Mouse (Mus musculus) midbrain, postnatal 0 days (tissue): Measurements from ENCODE around the gene Gm47791. TPM values are rescaled to one million over a fixed set of nuclear protein-coding genes. Genes with fewer than 3 reads are reported as not detected.

ENCODE experiments used
- ATAC-seq: fragments of 200-750 bp; cut with Nextera tagmentation; 2 replicates; pipeline ENCODE4 v1.8.0; 2017; ENCODE audit warnings: moderate number of reproducible peaks, mild to moderate bottlenecking, moderate TSS enrichment, moderate library complexity; ENCODE audit not compliant: low FRiP score
- DNase-seq: peaks from one replicate; pipeline ENCODE4 v3.0.0-alpha.2; 2015; ENCODE audit warnings: low spot score
- H3K27ac ChIP-seq: fragments of 300-500 bp; sonication (generic); 2 replicates; pipeline ENCODE4 v1.5.1; 2014; ENCODE audit warnings: low read depth, mild to moderate bottlenecking, low read length, mixed read lengths
- H3K27me3 ChIP-seq: fragments of 300-500 bp; sonication (generic); 2 replicates; pipeline ENCODE4 v1.6.1; 2014; ENCODE audit warnings: low read length, control low read depth, mixed read lengths; ENCODE audit not compliant: insufficient read depth
- H3K36me3 ChIP-seq: fragments of 300-500 bp; sonication (generic); 2 replicates; pipeline ENCODE4 v1.6.1; 2014; ENCODE audit warnings: low read length, control low read depth, mixed read lengths; ENCODE audit not compliant: insufficient read depth
- H3K4me1 ChIP-seq: fragments of 300-500 bp; sonication (generic); 2 replicates; pipeline ENCODE4 v1.6.1; 2014; ENCODE audit warnings: mild to moderate bottlenecking, control low read depth, antibody characterized with exemption, low read length, mixed read lengths; ENCODE audit not compliant: insufficient read depth
- H3K4me2 ChIP-seq: fragments of 300-500 bp; sonication (generic); 2 replicates; pipeline ENCODE4 v1.6.1; 2014; ENCODE audit warnings: low read depth, mild to moderate bottlenecking, low read length, mixed read lengths; ENCODE audit not compliant: poor library complexity, severe bottlenecking
- H3K4me3 ChIP-seq: fragments of 300-500 bp; sonication (generic); 2 replicates; pipeline ENCODE4 v1.5.1; 2014; ENCODE audit warnings: low read depth, mild to moderate bottlenecking, low read length, moderate library complexity
- H3K9ac ChIP-seq: fragments of 300-500 bp; sonication (generic); replicated peaks from 2 replicates; pipeline ENCODE4 v1.6.1; 2014; ENCODE audit warnings: mild to moderate bottlenecking, low read length, moderate library complexity, mixed read lengths; ENCODE audit not compliant: poor library complexity, severe bottlenecking
- H3K9me3 ChIP-seq: fragments of 300-500 bp; sonication (generic); 2 replicates; pipeline ENCODE4 v1.6.1; 2016; ENCODE audit warnings: low read length, control low read depth
- CTCF ChIP-seq: IDR thresholded peaks from 2 replicates; pipeline ENCODE4 v1.5.1; 2016; ENCODE audit warnings: antibody characterized with exemption, mild to moderate bottlenecking
- WGBS: fragments of 180-500 bp; shearing (Covaris S2); extraction: QIAGEN DNeasy Blood & Tissue Kit; methylation state at CpG from one replicate; pipeline ENCODE4 v1.1.7; 2014; 5-methylcytosine and 5-hydroxymethylcytosine counted together
- polyA plus RNA-seq: library from polyadenylated mRNA; unstranded; fragments of >200 nt; fragmentation: Nextera tagmentation; extraction: Ambion mirVana; gene quantifications from 2 replicates; pipeline ENCODE4 v1.2.1, GENCODE M21; 2015
- total RNA-seq: library from RNA; depleted of rRNA; stranded (reverse); fragments of >200 nt; gene quantifications from 2 replicates; pipeline ENCODE4 v1.2.3, GENCODE M21; 2014; rRNA removed

Gene Gm47791
- total RNA-seq = not detected in 2 replicates
- polyA plus RNA-seq = not detected in 2 replicates

- Histone ChIP-seq H3K27me3 (no peaks in the 10 kb centered on the region), H3K4me1 (no peaks in the 10 kb centered on the region), H3K9ac (no peak within 1 kb of the TSS), H3K27ac (no peak within 1 kb of the TSS), H3K36me3 (no peaks in the 10 kb centered on the region), H3K4me2 (no peak within 1 kb of the TSS), H3K9me3 (no peaks in the 10 kb centered on the region), H3K4me3 (no peak within 1 kb of the TSS)
- DNase-seq (no peak), ATAC-seq (no peak)
- TF ChIP-seq CTCF = no peak
- 78% methylated on average over 10 of the region's 15 CpGs for WGBS
Measured at GRCm38 (mm10) chr1:82771022-82771586, at the start of gene Gm47791. TSS of gene Gm47791 (minus strand) at chr1:82771243.

- H3K9ac ChIP-seq = no peak overlapping the region
- no peak for ATAC-seq
- no peak overlapping the region for H3K27ac ChIP-seq
- H3K4me3 ChIP-seq = no peak overlapping the region
- H3K9me3 ChIP-seq = no peaks in the 10 kb centered on the region
- no peaks in the 10 kb centered on the region for H3K4me1 ChIP-seq
- no peak for TF ChIP-seq CTCF
- H3K27me3 ChIP-seq = no peaks in the 10 kb centered on the region
- H3K4me2 ChIP-seq = no peak overlapping the region
- 80% methylated on average over 3 of the region's 3 CpGs for WGBS
- DNase-seq = no peak
- no peaks in the 10 kb centered on the region for H3K36me3 ChIP-seq
Measured at GRCm38 (mm10) chr1:82820626-82821186, 49.7 kb upstream of the Gm47791 start.

- H3K9me3 ChIP-seq = no peaks in the 10 kb centered on the region
- ATAC-seq (no peak), DNase-seq (no peak)
- H3K4me1 ChIP-seq = no peaks in the 10 kb centered on the region
- H3K36me3 ChIP-seq = no peaks in the 10 kb centered on the region
- H3K9ac ChIP-seq = no peak overlapping the region
- no peaks in the 10 kb centered on the region for H3K27me3 ChIP-seq
- H3K4me2 ChIP-seq = no peak overlapping the region
- H3K4me3 ChIP-seq = no peak overlapping the region
- 64% methylated on average over 15 of the region's 15 CpGs for WGBS
- no peak for TF ChIP-seq CTCF
- H3K27ac ChIP-seq = no peak overlapping the region
Measured at GRCm38 (mm10) chr1:82820179-82820578, 49.1 kb upstream of the Gm47791 start.

- Histone ChIP-seq H3K36me3 (no peaks in the 10 kb centered on the region), H3K4me2 (no peak overlapping the region), H3K4me3 (no peak overlapping the region), H3K4me1 (no peaks in the 10 kb centered on the region), H3K9me3 (no peaks in the 10 kb centered on the region), H3K27me3 (no peaks in the 10 kb centered on the region), H3K9ac (no peak overlapping the region), H3K27ac (no peak overlapping the region)
- DNase-seq = no peak
- no peak for TF ChIP-seq CTCF
- ATAC-seq = no peak
- WGBS = 61% methylated on average over 10 of the region's 10 CpGs
Measured at GRCm38 (mm10) chr1:82819366-82819765, 48.3 kb upstream of the Gm47791 start.

GRCm38 (mm10) chr1:82815941-82816716 is 45.1 kb upstream of the Gm47791 start:
- no peak overlapping the region for H3K4me2 ChIP-seq
- H3K9me3 ChIP-seq = no peaks in the 10 kb centered on the region
- no peak overlapping the region for H3K4me3 ChIP-seq
- no peaks in the 10 kb centered on the region for H3K27me3 ChIP-seq
- no peak overlapping the region for H3K27ac ChIP-seq
- no peak overlapping the region; the same call in 1 of the 2 replicates for H3K9ac ChIP-seq
- H3K4me1 ChIP-seq = no peaks in the 10 kb centered on the region
- ATAC-seq (no peak), DNase-seq (no peak)
- no peaks in the 10 kb centered on the region for H3K36me3 ChIP-seq
- WGBS = 69% methylated on average over 17 of the region's 17 CpGs
- no peak for TF ChIP-seq CTCF

GRCm38 (mm10) chr1:82811766-82812165 is 40.7 kb upstream of the Gm47791 start:
- H3K4me1 ChIP-seq = no peaks in the 10 kb centered on the region
- no peak for TF ChIP-seq CTCF
- H3K9me3 ChIP-seq = no peaks in the 10 kb centered on the region
- ATAC-seq (no peak), DNase-seq (no peak)
- no peaks in the 10 kb centered on the region for H3K36me3 ChIP-seq
- H3K9ac ChIP-seq = no peak overlapping the region
- H3K27me3 ChIP-seq = no peaks in the 10 kb centered on the region
- H3K4me3 ChIP-seq = no peak overlapping the region
- no peak overlapping the region for H3K4me2 ChIP-seq
- 25% methylated on average over 1 of the region's 1 CpGs for WGBS
- H3K27ac ChIP-seq = no peak overlapping the region
